In the genomic region with DNA sequence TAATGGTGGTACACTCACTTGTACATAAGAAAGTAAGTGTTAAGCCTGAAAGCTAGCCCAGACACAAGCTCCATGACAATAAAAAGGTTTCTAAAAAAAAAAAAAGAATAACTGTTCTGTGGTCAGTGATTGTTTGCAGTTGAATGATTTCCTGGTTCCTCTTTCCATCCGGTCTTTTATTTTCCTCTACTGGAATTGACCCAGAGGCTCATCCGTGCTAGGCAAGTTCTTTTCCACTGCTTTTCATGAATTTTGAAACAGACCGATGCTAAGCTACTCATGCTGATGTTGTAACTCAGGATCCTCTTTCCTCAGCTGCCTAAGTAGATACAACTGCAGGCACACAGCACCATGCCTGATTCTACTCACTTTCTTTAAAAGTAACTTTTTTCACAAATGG, we compare ENCODE assay signal across 22 mouse cellular contexts. TPM values are rescaled to one million over a fixed set of nuclear protein-coding genes. Genes with fewer than 3 reads are reported as not detected.
DNase-seq lines count a peak whose midpoint lies in the region; ATAC-seq and TF ChIP-seq lines count a peak whose summit lies in the region.
"Had no signal": no experiment of that assay in that cellular context is flagged by ENCODE, and none has a peak within 500 bp of the region (broad histone marks: within the 10 kb centered on the region; RNA-seq: fewer than 3 reads in every experiment).

No protein-coding gene starts in this region.

- H3K27ac ChIP-seq in hindbrain, postnatal 0 days, result no peak overlapping the region
- H3K27ac ChIP-seq: forebrain, embryonic 13.5 days; gastrocnemius, adult 2 months; heart, adult 2 months; heart, embryonic 13.5 days; hindbrain, embryonic 12.5 days had no signal

- H3K4me1 ChIP-seq in hindbrain, postnatal 0 days (ENCODE audit: insufficient read depth, low read length), result no peaks in the 10 kb centered on the region
- H3K4me1 ChIP-seq: forebrain, embryonic 13.5 days; heart, embryonic 13.5 days; hindbrain, embryonic 12.5 days had no signal

- peak; percentile 92 for ATAC-seq in granulocyte monocyte progenitor cell, adult 5-6 weeks (replicated peaks; ENCODE audit: poor library complexity, severe bottlenecking)
- ATAC-seq in hindbrain, postnatal 0 days, result no peak
- ATAC-seq: forebrain, embryonic 13.5 days; forebrain, postnatal 0 days; hindbrain, embryonic 16.5 days had no signal

- H3K9me3 ChIP-seq in hindbrain, postnatal 0 days (ENCODE audit: low read length), result no peaks in the 10 kb centered on the region
- H3K9me3 ChIP-seq: forebrain, embryonic 13.5 days; heart, embryonic 13.5 days; hindbrain, embryonic 12.5 days had no signal

- TF ChIP-seq CTCF in hindbrain, postnatal 0 days (IDR thresholded peaks at IDR 0.05; ENCODE audit: low read depth), result no peak

- H3K4me3 ChIP-seq in hindbrain, postnatal 0 days (ENCODE audit: low read length), result no peak overlapping the region
- H3K4me3 ChIP-seq: forebrain, embryonic 13.5 days; gastrocnemius, adult 2 months; heart, adult 2 months; heart, embryonic 13.5 days; hindbrain, embryonic 12.5 days had no signal

- 85% methylated on average over 3 of the region's 3 CpGs for WGBS in hindbrain, postnatal 0 days

- DNase-seq in A20 (ENCODE audit: low read depth, low spot score), result peak; percentile 34
- peak; percentile 30 for DNase-seq in Muller cell, postnatal 12 days (ENCODE audit: inconsistent ontology term)
- DNase-seq in gastrocnemius, postnatal 4 days (ENCODE audit: low spot score in 2 of 2), result no peak
- DNase-seq in lung, postnatal 25 days (ENCODE audit: low spot score), result no peak
- DNase-seq in hindbrain, postnatal 0 days (ENCODE audit: low spot score), result no peak
- DNase-seq: adrenal gland, adult 8-10 months; adrenal gland, postnatal 36 days; cerebellum, adult 11-12 months; cerebellum, adult 9-10 months; cerebellum, postnatal 25 days; forebrain, postnatal 0 days; gastrocnemius, adult 2 months; gastrocnemius, postnatal 25 days; heart, adult 2 months; heart, postnatal 4 days; kidney, adult 11 months had no signal

- no peak overlapping the region for H3K4me2 ChIP-seq in hindbrain, postnatal 0 days (ENCODE audit: low read depth, low read length)
- H3K4me2 ChIP-seq: forebrain, embryonic 13.5 days; heart, embryonic 13.5 days; hindbrain, embryonic 12.5 days had no signal

- no peak overlapping the region for H3K9ac ChIP-seq in hindbrain, postnatal 0 days (replicated peaks; ENCODE audit: low read length)
- H3K9ac ChIP-seq: forebrain, embryonic 13.5 days; forebrain, postnatal 0 days; heart, embryonic 13.5 days; hindbrain, embryonic 12.5 days had no signal

- peaks cover 56% of the 10 kb centered on the region for H3K36me3 ChIP-seq in hindbrain, postnatal 0 days (ENCODE audit: insufficient read depth, low read length)

- H3K27me3 ChIP-seq in hindbrain, postnatal 0 days (ENCODE audit: insufficient read depth, low read length), result no peaks in the 10 kb centered on the region
- H3K27me3 ChIP-seq: forebrain, embryonic 13.5 days; heart, embryonic 13.5 days; hindbrain, embryonic 12.5 days had no signal

RNA-seq across cellular contexts. Expression of gene Hcls1, which starts 14.4 kb away (rescaled TPM):
- 61.8 and 73.6 TPM in 2 replicates for total RNA-seq in granulocyte monocyte progenitor cell, adult 5-6 weeks (2014; fragmentation: Nextera tagmentation)
- total RNA-seq in granulocyte monocyte progenitor cell, adult 5-6 weeks (2017), result 110 and 125 TPM in 2 replicates
- 1 to 10 TPM; 7.2 to 8.3 TPM for total RNA-seq in gastrocnemius, postnatal 4 days (2021)
- 0.78 and 1.7 TPM in 2 replicates for total RNA-seq in hindbrain, postnatal 0 days (2014; rRNA removed)
- 2.1 and 2.2 TPM in 2 replicates for polyA plus RNA-seq in hindbrain, postnatal 0 days (2015; fragmentation: Nextera tagmentation; extraction: Ambion mirVana)
- polyA plus RNA-seq: C2C12 had no signal

RNA-seq across cellular contexts. Expression of gene Golgb1, which starts 45.5 kb away (rescaled TPM):
- 31.5 and 39.4 TPM in 2 replicates for total RNA-seq in granulocyte monocyte progenitor cell, adult 5-6 weeks (2014; fragmentation: Nextera tagmentation)
- total RNA-seq in granulocyte monocyte progenitor cell, adult 5-6 weeks (2017), result 32.4 and 59.6 TPM in 2 replicates
- 10 to 100 TPM; 40.0 to 42.9 TPM for total RNA-seq in gastrocnemius, postnatal 4 days (2021)
- total RNA-seq in hindbrain, postnatal 0 days (2014; rRNA removed), result 36.3 and 53.2 TPM in 2 replicates
- 90.5 and 104 TPM in 2 replicates for polyA plus RNA-seq in hindbrain, postnatal 0 days (2015; fragmentation: Nextera tagmentation; extraction: Ambion mirVana)

RNA-seq across cellular contexts. Expression of gene Eaf2, which starts 45.6 kb away (rescaled TPM):
- total RNA-seq in granulocyte monocyte progenitor cell, adult 5-6 weeks (2014; fragmentation: Nextera tagmentation), result 2.8 TPM in 1 of 2 replicates, not detected in the other
- not detected in 2 replicates for total RNA-seq in granulocyte monocyte progenitor cell, adult 5-6 weeks (2017)
- total RNA-seq in gastrocnemius, postnatal 4 days (2021), result under 1 TPM; 0.39 to 0.93 TPM
- total RNA-seq in hindbrain, postnatal 0 days (2014; rRNA removed), result 0.16 TPM in 1 of 2 replicates, not detected in the other
- 1.2 and 1.4 TPM in 2 replicates for polyA plus RNA-seq in hindbrain, postnatal 0 days (2015; fragmentation: Nextera tagmentation; extraction: Ambion mirVana)

Comparison
In these comparisons a context has a peak if more than half of its experiments do, and no peak if none do; other contexts are left out.
1. DNase-seq: peak in A20 (single experiment) and Muller cell, postnatal 12 days (single experiment); none in gastrocnemius, postnatal 4 days (0 of 2), lung, postnatal 25 days (single experiment) and hindbrain, postnatal 0 days (single experiment).
2. RNA of gene Hcls1, which starts 14.4 kb away (total RNA-seq): 61.8 to 125 TPM in granulocyte monocyte progenitor cell, adult 5-6 weeks; 7.2 to 8.3 TPM in gastrocnemius, postnatal 4 days and 0.78 to 1.7 TPM in hindbrain, postnatal 0 days; every median in the first group is over 4 times any median in the second.